25 mouse cellular contexts compared by ENCODE assay signal in the genomic region with DNA sequence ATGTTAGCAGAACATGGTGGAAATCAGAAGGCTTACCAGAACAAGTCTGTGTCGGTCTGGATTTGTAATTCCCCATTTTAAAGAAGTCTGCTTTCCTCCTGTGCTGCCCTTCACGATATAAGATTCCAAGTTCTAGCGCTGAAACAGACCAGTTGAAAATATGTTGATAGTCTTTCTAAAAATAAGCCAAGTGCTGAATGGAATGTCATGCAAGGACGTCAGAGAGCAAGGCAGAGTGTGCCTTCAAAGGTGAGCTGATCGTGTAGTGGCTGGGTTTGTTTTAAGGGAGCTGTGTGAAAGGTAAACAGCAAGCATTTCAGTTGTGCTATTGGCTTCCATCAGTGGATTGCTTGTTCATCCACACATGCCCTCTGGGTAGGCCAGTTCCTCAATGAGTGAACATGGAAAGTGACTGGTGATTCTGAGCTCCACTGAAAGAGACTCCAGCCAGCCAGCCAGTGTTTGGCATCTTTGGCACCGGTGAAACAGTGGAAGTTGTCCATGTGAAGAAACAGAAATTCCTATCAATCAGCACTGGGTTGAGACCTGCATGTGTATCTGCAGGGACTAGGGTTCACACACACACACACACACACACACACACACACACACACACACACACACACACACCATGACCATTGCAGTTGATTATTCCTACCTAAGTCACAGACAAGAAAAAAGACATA. TPM values are rescaled to one million over a fixed set of nuclear protein-coding genes. Genes with fewer than 3 reads are reported as not detected.
DNase-seq lines count a peak whose midpoint lies in the region; ATAC-seq and TF ChIP-seq lines count a peak whose summit lies in the region.
"Had no signal": no experiment of that assay in that cellular context is flagged by ENCODE, and none has a peak within 500 bp of the region (broad histone marks: within the 10 kb centered on the region; RNA-seq: fewer than 3 reads in every experiment).

A gene (minus strand): TSS at position 177 of the 686 bp plus-strand sequence.

- 33% methylated on average over 6 of the region's 6 CpGs for WGBS in heart, embryonic 10.5 days
- 27% methylated on average over 6 of the region's 6 CpGs for WGBS in heart, postnatal 0 days
- 77% methylated on average over 6 of the region's 6 CpGs for WGBS in midbrain, embryonic 11.5 days
- WGBS in lung, adult 2 months = 50% methylated on average over 6 of the region's 6 CpGs

- no peaks in the 10 kb centered on the region for H3K36me3 ChIP-seq in heart, embryonic 10.5 days
- H3K36me3 ChIP-seq in heart, postnatal 0 days (replicated peaks; ENCODE audit: control insufficient read depth, insufficient read depth, low read length) = no peaks in the 10 kb centered on the region
- H3K36me3 ChIP-seq in midbrain, embryonic 11.5 days (ENCODE audit: control insufficient read depth, insufficient read depth, low read length) = no peaks in the 10 kb centered on the region
- H3K36me3 ChIP-seq: forebrain, embryonic 12.5 days; hindbrain, embryonic 15.5 days; limb, embryonic 13.5 days; stomach, embryonic 15.5 days had no signal

- peak within 1 kb of the TSS; percentile 55 for H3K9ac ChIP-seq in heart, postnatal 0 days (replicated peaks; ENCODE audit: low read depth, low read length)
- no peak within 1 kb of the TSS for H3K9ac ChIP-seq in midbrain, embryonic 11.5 days (ENCODE audit: low read length)
- H3K9ac ChIP-seq: forebrain, embryonic 12.5 days; hindbrain, embryonic 15.5 days; limb, embryonic 13.5 days; liver, embryonic 14.5 days; stomach, embryonic 15.5 days had no signal

- peak within 1 kb of the TSS; percentile 44 for H3K4me3 ChIP-seq in heart, embryonic 10.5 days
- peak within 1 kb of the TSS; percentile 48 for H3K4me3 ChIP-seq in heart, postnatal 0 days (ENCODE audit: low read depth, low read length)
- H3K4me3 ChIP-seq in midbrain, embryonic 11.5 days (ENCODE audit: low read depth, low read length) = no peak within 1 kb of the TSS
- no peak within 1 kb of the TSS for H3K4me3 ChIP-seq in lung, adult 2 months (replicated peaks; ENCODE audit: extremely low read depth, low read depth, low read length)
- H3K4me3 ChIP-seq: forebrain, embryonic 12.5 days; gastrocnemius, adult 2 months; hindbrain, embryonic 15.5 days; limb, embryonic 13.5 days; stomach, embryonic 15.5 days had no signal

- TF ChIP-seq EP300 in heart, postnatal 0 days (IDR thresholded peaks at IDR 0.05; ENCODE audit: low read depth) = no peak

- no peak for TF ChIP-seq POLR2A in lung, adult 2 months (IDR thresholded peaks at IDR 0.05; ENCODE audit: borderline replicate concordance, extremely low read depth, low read depth, low read length)

- H3K9me3 ChIP-seq in heart, embryonic 10.5 days = no peaks in the 10 kb centered on the region
- H3K9me3 ChIP-seq in heart, postnatal 0 days (replicated peaks; ENCODE audit: control insufficient read depth, low read length) = no peaks in the 10 kb centered on the region
- H3K9me3 ChIP-seq in midbrain, embryonic 11.5 days (ENCODE audit: control insufficient read depth, low read length) = no peaks in the 10 kb centered on the region
- H3K9me3 ChIP-seq: forebrain, embryonic 12.5 days; hindbrain, embryonic 15.5 days; limb, embryonic 13.5 days; stomach, embryonic 15.5 days had no signal

- H3K4me1 ChIP-seq in heart, embryonic 10.5 days = no peaks in the 10 kb centered on the region; the same call in 1 of the 2 replicates
- no peaks in the 10 kb centered on the region; the same call in 1 of the 2 replicates for H3K4me1 ChIP-seq in heart, postnatal 0 days (ENCODE audit: control insufficient read depth, insufficient read depth)
- H3K4me1 ChIP-seq in midbrain, embryonic 11.5 days (ENCODE audit: control insufficient read depth, insufficient read depth, low read length) = no peaks in the 10 kb centered on the region
- no peaks in the 10 kb centered on the region for H3K4me1 ChIP-seq in lung, adult 2 months (ENCODE audit: control insufficient read depth, insufficient read depth, low read length)
- H3K4me1 ChIP-seq: forebrain, embryonic 12.5 days; hindbrain, embryonic 15.5 days; limb, embryonic 13.5 days; stomach, embryonic 15.5 days had no signal

- no peaks in the 10 kb centered on the region for H3K27me3 ChIP-seq in heart, embryonic 10.5 days (ENCODE audit: insufficient read depth, poor library complexity, severe bottlenecking)
- no peaks in the 10 kb centered on the region for H3K27me3 ChIP-seq in heart, postnatal 0 days (ENCODE audit: control insufficient read depth, insufficient read depth, low read length)
- no peaks in the 10 kb centered on the region for H3K27me3 ChIP-seq in midbrain, embryonic 11.5 days (ENCODE audit: control insufficient read depth, insufficient read depth, low read length)
- H3K27me3 ChIP-seq: forebrain, embryonic 12.5 days; hindbrain, embryonic 15.5 days; limb, embryonic 13.5 days; stomach, embryonic 15.5 days had no signal

- peak; percentile 93 for ATAC-seq in heart, postnatal 0 days (ENCODE audit: insufficient read depth, low read depth)
- ATAC-seq in midbrain, embryonic 11.5 days (ENCODE audit: low FRiP score) = no peak
- ATAC-seq: CD4-positive, CD25-positive, alpha-beta regulatory T cell, adult 4 months; intestine, postnatal 0 days had no signal

- peak within 1 kb of the TSS; percentile 70 for H3K4me2 ChIP-seq in heart, postnatal 0 days (ENCODE audit: low read depth, low read length)
- H3K4me2 ChIP-seq in midbrain, embryonic 11.5 days = no peak within 1 kb of the TSS
- H3K4me2 ChIP-seq: forebrain, embryonic 12.5 days; hindbrain, embryonic 15.5 days; limb, embryonic 13.5 days; stomach, embryonic 15.5 days had no signal

- TF ChIP-seq CTCF in heart, postnatal 0 days (IDR thresholded peaks at IDR 0.05; ENCODE audit: low read depth) = no peak
- TF ChIP-seq CTCF in lung, adult 2 months (IDR thresholded peaks at IDR 0.05; ENCODE audit: insufficient read depth, low read length) = no peak

- peak within 1 kb of the TSS; percentile 83 for H3K27ac ChIP-seq in heart, embryonic 10.5 days
- peak within 1 kb of the TSS; percentile 96 for H3K27ac ChIP-seq in heart, postnatal 0 days (ENCODE audit: low read depth)
- H3K27ac ChIP-seq in midbrain, embryonic 11.5 days (ENCODE audit: low read depth, low read length) = no peak within 1 kb of the TSS
- H3K27ac ChIP-seq: forebrain, embryonic 12.5 days; gastrocnemius, adult 2 months; hindbrain, embryonic 15.5 days; limb, embryonic 13.5 days; liver, embryonic 14.5 days; stomach, embryonic 15.5 days had no signal

- DNase-seq in fibroblast of lung, adult 2 months (ENCODE audit: low read depth) = peak; percentile 53
- no peak for DNase-seq in heart, embryonic 10.5 days (ENCODE audit: low spot score)
- DNase-seq in heart, postnatal 0 days (ENCODE audit: low spot score) = peak; percentile 86
- DNase-seq in urinary bladder, adult 18-20 months (ENCODE audit: low spot score in 2 of 2) = no peak
- DNase-seq in midbrain, embryonic 11.5 days (ENCODE audit: low spot score, missing footprints) = no peak
- no peak for DNase-seq in spleen, postnatal 36 days (ENCODE audit: low spot score in 2 of 2)
- no peak for DNase-seq in lung, adult 2 months
- DNase-seq: cerebellum, adult 2 months; cerebellum, postnatal 36 days; gastrocnemius, adult 2 months; midbrain, embryonic 14.5 days; thymus, adult 2 months had no signal

RNA-seq across cellular contexts. Expression of the gene that starts here (rescaled TPM):
- polyA plus RNA-seq in heart, embryonic 10.5 days (2016; fragmentation: Nextera tagmentation; extraction: Ambion mirVana) = 14.2 and 34.0 TPM in 2 replicates
- total RNA-seq in heart, postnatal 0 days (2014; rRNA removed; ENCODE audit: low replicate concordance) = 101 and 108 TPM in 2 replicates
- polyA plus RNA-seq in heart, postnatal 0 days (2015; fragmentation: Nextera tagmentation; extraction: Ambion mirVana) = 92.9 and 99.9 TPM in 2 replicates
- polyA plus RNA-seq in midbrain, embryonic 11.5 days (2014; fragmentation: Nextera tagmentation; extraction: Ambion mirVana) = 0.04 and 0.08 TPM in 2 replicates
- 0.70 and 1.3 TPM in 2 replicates for polyA plus RNA-seq in lung, adult 2 months (2012; rRNA removed)
- total RNA-seq: adrenal gland, postnatal 4 days; ES-E14; gastrocnemius, adult 2 months; granulocyte monocyte progenitor cell, adult 5-6 weeks; megakaryocyte progenitor cell, adult 5-6 weeks had no signal
- polyA plus RNA-seq: forebrain, embryonic 12.5 days; kidney, embryonic 16.5 days; liver, embryonic 14.5 days; midbrain, embryonic 14.5 days; spleen, adult 2 months; stomach, embryonic 15.5 days had no signal

Comparison
In these comparisons a context has a peak if more than half of its experiments do, and no peak if none do; other contexts are left out.
1. DNase-seq: peak in fibroblast of lung, adult 2 months (single experiment) and heart, postnatal 0 days (single experiment); none in heart, embryonic 10.5 days (single experiment), urinary bladder, adult 18-20 months (0 of 2), midbrain, embryonic 11.5 days (single experiment), spleen, postnatal 36 days (0 of 2) and lung, adult 2 months (single experiment).
2. H3K4me3 ChIP-seq: peak in heart, embryonic 10.5 days (single experiment) and heart, postnatal 0 days (single experiment); none in midbrain, embryonic 11.5 days (single experiment) and lung, adult 2 months (single experiment).